Mouse (Mus musculus): Measurements from ENCODE around the gene H2al2a.

GRCm38 (mm10) chr2:17978706-17979105 is 18.1 kb downstream of the H2al2a start:
- TF ChIP-seq CTCF (IDR thresholded peaks at IDR 0.05; ENCODE audit: control insufficient read depth, insufficient read depth, low read length), result no peak
- TF ChIP-seq POLR2A (IDR thresholded peaks at IDR 0.05; ENCODE audit: borderline replicate concordance, control insufficient read depth, low read depth, low read length), result no peak
